Mouse (Mus musculus) forebrain, postnatal 0 days (tissue): ENCODE data around the gene Treml2. TPM values are rescaled to one million over a fixed set of nuclear protein-coding genes. Genes with fewer than 3 reads are reported as not detected.
"Not testable (repeated sequence)": the region's sequence is repeated elsewhere in the genome, so short reads cannot be mapped to it uniquely, and the experiment has no call there.

Experiments used
- ATAC-seq: fragments of 200-750 bp; cut with Nextera tagmentation; 2 replicates; pipeline ENCODE4 v1.8.0; 2017; ENCODE audit warnings: mild to moderate bottlenecking, moderate library complexity
- DNase-seq: peaks from one replicate; pipeline ENCODE4 v3.0.0-alpha.2; 2015
- H3K27ac ChIP-seq: fragments of 300-500 bp; sonication (generic); 2 replicates; pipeline ENCODE4 v1.5.1; 2014; ENCODE audit warnings: low read depth, mild to moderate bottlenecking, antibody characterized with exemption, low read length, moderate library complexity, mixed read lengths
- H3K27me3 ChIP-seq: fragments of 300-500 bp; sonication (generic); 2 replicates; pipeline ENCODE4 v1.6.1; 2014; ENCODE audit warnings: mild to moderate bottlenecking, low read length, mixed read lengths; ENCODE audit not compliant: insufficient read depth
- H3K36me3 ChIP-seq: fragments of 300-500 bp; sonication (generic); 2 replicates; pipeline ENCODE4 v1.6.1; 2014; ENCODE audit warnings: mild to moderate bottlenecking, moderate library complexity; ENCODE audit not compliant: insufficient read depth
- H3K4me1 ChIP-seq: fragments of 300-500 bp; sonication (generic); 2 replicates; pipeline ENCODE4 v1.6.1; 2014; ENCODE audit warnings: antibody characterized with exemption; ENCODE audit not compliant: insufficient read depth
- H3K4me2 ChIP-seq: fragments of 300-500 bp; sonication (generic); 2 replicates; pipeline ENCODE4 v1.6.1; 2014; ENCODE audit warnings: low read depth, mild to moderate bottlenecking, moderate library complexity
- H3K4me3 ChIP-seq: fragments of 300-500 bp; sonication (generic); 2 replicates; pipeline ENCODE4 v1.5.1; 2014; ENCODE audit warnings: low read depth, low read length, mixed read lengths
- H3K9ac ChIP-seq: fragments of 300-500 bp; sonication (generic); 2 replicates; pipeline ENCODE4 v1.6.1; 2014; ENCODE audit warnings: mild to moderate bottlenecking
- H3K9me3 ChIP-seq: fragments of 300-500 bp; sonication (generic); 2 replicates; pipeline ENCODE4 v1.6.1; 2016; ENCODE audit warnings: low read length
- CTCF ChIP-seq: sonication (generic); IDR thresholded peaks from 2 replicates; pipeline ENCODE4 v1.5.1; 2016; ENCODE audit warnings: antibody characterized with exemption, control low read depth, low read depth
- WGBS: fragments of 180-500 bp; shearing (Covaris S2); extraction: QIAGEN DNeasy Blood & Tissue Kit; methylation state at CpG from one replicate; pipeline ENCODE4 v1.1.7; 2014; 5-methylcytosine and 5-hydroxymethylcytosine counted together
- polyA plus RNA-seq: library from polyadenylated mRNA; unstranded; fragments of >200 nt; fragmentation: Nextera tagmentation; extraction: Ambion mirVana; gene quantifications from 2 replicates; pipeline ENCODE4 v1.2.1, GENCODE M21; 2015
- total RNA-seq: library from RNA; depleted of rRNA; stranded (reverse); fragments of >200 nt; gene quantifications from 2 replicates; pipeline ENCODE4 v1.2.3, GENCODE M21; 2014

The Treml2 gene
- total and polyA plus RNA-seq, 2 experiments from 2014 or later = 0.07 to 0.43 TPM

DNA sequence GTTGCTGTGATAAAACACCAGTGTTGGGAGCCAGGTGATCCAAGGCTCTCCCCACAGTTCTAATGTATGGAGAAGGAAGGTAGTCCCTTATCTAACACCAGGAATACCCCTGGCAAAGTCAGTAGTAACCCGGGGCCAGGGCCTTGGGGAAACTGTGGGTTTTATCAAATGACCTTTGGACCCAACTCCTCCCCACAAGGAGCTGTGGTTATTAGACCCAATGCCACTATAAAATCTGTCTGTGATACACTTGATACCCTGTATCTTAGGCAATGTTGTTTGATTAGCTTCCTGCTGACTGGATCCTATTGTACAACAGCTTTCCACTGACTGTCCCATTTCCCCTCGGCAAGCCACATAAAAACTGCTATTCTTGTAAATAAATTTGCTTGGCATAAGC lies 12.8 kb downstream of the Treml2 start:
- 80% methylated on average over 2 of the region's 2 CpGs for whole genome bisulfite sequencing
- no peak overlapping the region for H3K4me2 ChIP-seq
- H3K36me3 ChIP-seq = no peaks in the 10 kb centered on the region
- H3K9me3 ChIP-seq = no peaks in the 10 kb centered on the region
- no peak overlapping the region for H3K27ac ChIP-seq
- no peak for TF ChIP-seq CTCF
- H3K4me3 ChIP-seq = no peak overlapping the region
- ATAC-seq = no peak
- H3K9ac ChIP-seq = no peak overlapping the region
- H3K27me3 ChIP-seq = no peaks in the 10 kb centered on the region
- DNase-seq = no peak
- no peaks in the 10 kb centered on the region for H3K4me1 ChIP-seq

DNA sequence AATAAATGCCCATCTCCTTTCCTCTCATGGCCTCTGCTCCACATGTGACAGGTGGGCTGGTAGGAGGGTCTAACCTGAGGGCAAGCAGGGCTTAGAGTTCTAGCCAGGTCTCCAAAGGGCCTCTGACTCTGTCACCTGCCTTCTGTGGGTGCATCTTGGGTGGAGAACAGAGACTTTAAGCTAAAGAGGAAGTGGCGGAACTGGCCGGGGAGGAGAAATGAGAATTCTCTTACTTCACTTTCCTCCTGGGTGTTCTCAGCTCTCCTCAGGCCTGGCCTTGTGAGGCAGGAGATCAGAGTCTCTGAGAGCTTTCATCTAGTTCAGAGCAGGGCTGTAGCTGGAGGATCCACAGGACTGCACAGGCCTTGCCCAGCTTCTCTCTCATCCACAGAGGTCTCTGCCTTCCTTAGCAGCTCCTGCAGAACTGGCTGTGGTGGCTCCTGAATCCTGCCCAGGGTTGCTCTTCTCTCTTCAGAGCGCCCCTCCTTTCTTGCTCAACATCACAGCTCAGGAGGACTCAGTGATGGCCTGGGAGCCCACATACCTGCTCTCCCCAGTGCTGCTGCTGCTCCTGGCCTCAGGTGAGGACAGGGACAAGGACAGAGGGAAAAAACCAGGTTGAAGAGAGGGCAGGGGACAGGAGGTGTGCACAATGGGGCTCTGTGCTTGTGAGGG lies 16.7 kb downstream of the Treml2 start, which contains the start of gene B430306N03Rik:
Gene B430306N03Rik, plus strand, starts transcription at position 237 of the 675 bp plus-strand sequence.
- 87% methylated on average over 3 of the region's 3 CpGs for WGBS
- not testable (repeated sequence) for H3K9ac ChIP-seq, H3K27ac ChIP-seq

DNA sequence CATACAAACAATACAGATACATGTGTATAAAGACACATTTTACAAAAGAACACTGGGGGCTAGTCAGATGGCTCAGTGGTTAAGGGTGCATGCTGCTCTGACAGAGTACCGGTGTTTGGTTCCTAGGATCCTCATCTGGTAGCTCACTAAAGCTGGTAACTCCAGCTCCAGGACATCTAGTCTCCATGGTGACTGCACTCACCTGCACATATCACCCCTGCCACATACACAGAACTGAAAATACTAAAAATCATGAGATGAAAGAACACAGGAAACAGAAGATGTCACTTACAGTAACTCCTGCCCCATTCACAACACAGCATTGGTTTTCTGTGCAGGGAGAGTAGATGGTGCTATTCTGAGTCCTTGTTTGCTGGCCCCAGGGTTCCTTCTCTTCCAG lies 19.4 kb downstream of the Treml2 start:
- no peaks in the 10 kb centered on the region for H3K4me1 ChIP-seq
- H3K9ac ChIP-seq = no peak overlapping the region
- whole genome bisulfite sequencing = 97% methylated on average over 1 of the region's 1 CpGs
- H3K36me3 ChIP-seq = no peaks in the 10 kb centered on the region
- DNase-seq = no peak
- ATAC-seq = no peak
- no peak for TF ChIP-seq CTCF
- H3K4me2 ChIP-seq = no peak overlapping the region
- H3K27me3 ChIP-seq = no peaks in the 10 kb centered on the region
- no peak overlapping the region for H3K27ac ChIP-seq
- no peaks in the 10 kb centered on the region for H3K9me3 ChIP-seq
- H3K4me3 ChIP-seq = no peak overlapping the region

More for the DNA sequence above, 16.7 kb downstream of the Treml2 start, which contains the start of gene B430306N03Rik:
- not testable (repeated sequence) for H3K27me3 ChIP-seq, H3K9me3 ChIP-seq, H3K4me2 ChIP-seq, H3K36me3 ChIP-seq, ATAC-seq, H3K4me1 ChIP-seq, DNase-seq, H3K4me3 ChIP-seq

DNA sequence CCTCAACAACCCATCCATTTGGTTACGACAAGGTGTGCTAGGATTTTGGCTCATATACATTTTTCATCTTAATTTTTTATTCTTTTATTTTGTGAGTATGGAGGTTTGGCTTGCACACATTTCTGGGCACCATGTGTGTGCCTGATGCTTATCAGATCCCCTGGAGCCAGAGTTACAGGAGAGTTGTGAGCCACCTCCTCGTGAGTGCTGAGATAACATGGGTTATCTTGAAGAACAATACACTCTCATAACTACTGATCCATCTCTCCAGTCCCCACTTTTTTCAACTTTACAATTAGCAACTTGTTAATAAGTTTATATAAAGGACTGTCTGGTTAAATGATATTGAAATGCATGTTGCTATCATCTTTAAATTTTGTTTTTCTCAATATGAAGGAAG lies 22.0 kb downstream of the Treml2 start:
- 86% methylated on average over 2 of the region's 2 CpGs for WGBS
- no peaks in the 10 kb centered on the region for H3K9me3 ChIP-seq
- H3K27me3 ChIP-seq = no peaks in the 10 kb centered on the region
- H3K36me3 ChIP-seq = no peaks in the 10 kb centered on the region
- H3K4me3 ChIP-seq = no peak overlapping the region
- ATAC-seq = no peak
- 0 out of 2 replicates have a peak, but pooled peaks cover 1% of the 10 kb centered on the region for H3K4me1 ChIP-seq
- no peak for TF ChIP-seq CTCF
- no peak overlapping the region for H3K27ac ChIP-seq
- DNase-seq = no peak
- H3K9ac ChIP-seq = no peak overlapping the region
- H3K4me2 ChIP-seq = no peak overlapping the region

DNA sequence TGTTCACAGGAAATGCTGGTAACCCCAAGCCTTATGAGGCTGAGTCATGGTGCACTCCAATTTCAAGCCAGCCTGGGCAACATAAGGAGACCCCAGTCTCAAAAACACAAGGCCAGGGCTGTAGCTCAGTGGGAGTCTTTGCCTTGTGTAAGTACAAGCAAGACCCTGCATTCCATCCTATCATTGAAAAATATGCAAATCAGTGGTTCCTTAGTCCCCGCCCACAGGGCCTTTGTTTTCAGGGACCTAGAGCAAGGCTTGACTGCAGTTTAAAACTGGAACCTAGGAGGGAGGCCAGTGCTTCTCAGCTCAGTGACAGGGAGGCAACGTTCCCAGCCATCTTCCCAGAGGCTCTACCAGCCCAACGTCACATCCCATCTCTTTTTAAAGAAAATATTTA lies 23.9 kb downstream of the Treml2 start:
- WGBS = 57% methylated on average over 3 of the region's 3 CpGs
- ATAC-seq (no peak), DNase-seq (no peak)
- Histone ChIP-seq H3K9me3 (no peaks in the 10 kb centered on the region), H3K9ac (no peak overlapping the region), H3K27me3 (no peaks in the 10 kb centered on the region), H3K4me3 (no peak overlapping the region), H3K27ac (no peak overlapping the region), H3K4me1 (0 out of 2 replicates have a peak, but pooled peaks cover 4% of the 10 kb centered on the region), H3K36me3 (no peaks in the 10 kb centered on the region), H3K4me2 (no peak overlapping the region)
- TF ChIP-seq CTCF = no peak

DNA sequence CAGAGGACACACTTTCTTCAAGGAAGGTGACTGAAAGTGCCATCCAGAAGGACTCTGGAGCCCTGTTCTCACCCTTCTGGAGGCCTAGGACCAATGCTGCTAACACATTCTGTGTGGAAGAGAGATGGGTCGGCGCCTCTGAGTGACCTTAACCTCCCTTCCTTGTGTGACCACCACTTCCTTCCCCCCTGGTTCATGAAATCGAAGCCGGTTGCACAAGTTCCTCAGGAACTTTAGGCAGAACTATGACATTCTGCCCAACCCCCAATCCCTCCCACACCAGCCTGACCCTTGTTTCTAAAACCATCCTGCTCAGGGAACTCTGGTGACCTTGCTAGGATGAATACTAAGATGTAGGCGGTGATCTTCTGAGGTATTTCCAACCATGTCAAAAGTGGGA lies 25.0 kb downstream of the Treml2 start:
- no peak for ATAC-seq
- H3K4me2 ChIP-seq = no peak overlapping the region

DNA sequence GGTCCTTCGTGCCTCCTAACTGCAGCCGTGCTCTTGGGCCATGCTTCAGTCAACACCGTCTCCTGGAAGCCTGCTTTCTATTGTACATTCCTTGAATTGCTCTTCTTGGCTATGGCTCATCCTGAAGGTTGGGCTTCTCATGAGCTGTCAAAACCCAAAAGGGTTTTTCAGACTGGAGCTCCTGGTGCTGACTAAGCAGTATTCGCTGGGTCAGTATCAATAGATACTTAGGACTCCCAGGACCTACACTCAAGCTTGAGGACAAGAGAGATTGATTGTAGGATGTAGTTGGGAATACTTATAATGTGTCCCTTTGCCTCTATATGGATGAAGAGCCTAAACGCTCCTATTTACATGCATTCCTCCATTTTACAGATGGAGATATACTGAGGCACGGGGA lies 25.8 kb downstream of the Treml2 start:
- Histone ChIP-seq H3K9ac (no peak overlapping the region), H3K4me2 (no peak overlapping the region), H3K4me1 (0 out of 2 replicates have a peak, but pooled peaks cover 4% of the 10 kb centered on the region), H3K36me3 (no peaks in the 10 kb centered on the region), H3K9me3 (no peaks in the 10 kb centered on the region), H3K27me3 (no peaks in the 10 kb centered on the region), H3K27ac (no peak overlapping the region), H3K4me3 (no peak overlapping the region)
- DNase-seq (no peak), ATAC-seq (no peak)
- 97% methylated on average over 6 of the region's 6 CpGs for WGBS
- no peak for TF ChIP-seq CTCF

More for the DNA sequence above, 25.0 kb downstream of the Treml2 start:
- H3K27me3 ChIP-seq = no peaks in the 10 kb centered on the region
- 0 out of 2 replicates have a peak, but pooled peaks cover 4% of the 10 kb centered on the region for H3K4me1 ChIP-seq
- WGBS = 92% methylated on average over 5 of the region's 5 CpGs
- no peak overlapping the region for H3K4me3 ChIP-seq
- TF ChIP-seq CTCF = no peak
- no peaks in the 10 kb centered on the region for H3K9me3 ChIP-seq
- H3K27ac ChIP-seq = no peak overlapping the region
- DNase-seq = no peak
- H3K36me3 ChIP-seq = no peaks in the 10 kb centered on the region
- no peak overlapping the region for H3K9ac ChIP-seq
